Mouse (Mus musculus) neural tube, embryonic 15.5 days (tissue): Measurements from ENCODE around the gene Slc4a10. TPM values are rescaled to one million over a fixed set of nuclear protein-coding genes. Genes with fewer than 3 reads are reported as not detected.

ENCODE experiments used
- ATAC-seq: fragments of 200-750 bp; cut with Nextera tagmentation; 2 replicates; pipeline ENCODE4 v1.8.0; 2017; ENCODE audit warnings: mild to moderate bottlenecking, moderate TSS enrichment, moderate library complexity; ENCODE audit not compliant: low FRiP score
- H3K27ac ChIP-seq: fragments of 300-500 bp; sonication (generic); replicated peaks from 2 replicates; pipeline ENCODE4 v1.5.1; 2015; ENCODE audit warnings: mild to moderate bottlenecking, inconsistent platforms
- H3K27me3 ChIP-seq: fragments of 300-500 bp; sonication (generic); replicated peaks from 2 replicates; pipeline ENCODE4 v1.6.1; 2015; ENCODE audit warnings: inconsistent platforms
- H3K36me3 ChIP-seq: fragments of 300-500 bp; sonication (generic); 2 replicates; pipeline ENCODE4 v1.6.1; 2015; ENCODE audit warnings: inconsistent platforms
- H3K4me1 ChIP-seq: fragments of 300-500 bp; sonication (generic); 2 replicates; pipeline ENCODE4 v1.6.1; 2015; ENCODE audit warnings: inconsistent platforms
- H3K4me2 ChIP-seq: fragments of 300-500 bp; sonication (generic); 2 replicates; pipeline ENCODE4 v1.6.1; 2015; ENCODE audit warnings: inconsistent platforms, mild to moderate bottlenecking, moderate library complexity
- H3K4me3 ChIP-seq: fragments of 300-500 bp; sonication (generic); replicated peaks from 2 replicates; pipeline ENCODE4 v1.5.1; 2015; ENCODE audit warnings: mild to moderate bottlenecking, inconsistent platforms
- H3K9ac ChIP-seq: fragments of 300-500 bp; sonication (generic); replicated peaks from 2 replicates; pipeline ENCODE4 v1.6.1; 2015; ENCODE audit warnings: mild to moderate bottlenecking, inconsistent platforms
- H3K9me3 ChIP-seq: fragments of 300-500 bp; sonication (generic); replicated peaks from 2 replicates; pipeline ENCODE4 v1.6.1; 2016; ENCODE audit warnings: inconsistent platforms
- WGBS: fragments of 180-500 bp; shearing (Covaris S2); methylation state at CpG from one replicate; pipeline ENCODE4 v1.1.7; 2015; ENCODE audit warnings: mixed read lengths; 5-methylcytosine and 5-hydroxymethylcytosine counted together
- polyA plus RNA-seq: library from polyadenylated mRNA; unstranded; fragments of >200 nt; fragmentation: Nextera tagmentation; extraction: Ambion mirVana; gene quantifications from 2 replicates; pipeline ENCODE4 v1.2.1, GENCODE M21; 2015

Gene Slc4a10
- polyA plus RNA-seq, 1 experiment from 2014 or later = 20.8 TPM

DNA sequence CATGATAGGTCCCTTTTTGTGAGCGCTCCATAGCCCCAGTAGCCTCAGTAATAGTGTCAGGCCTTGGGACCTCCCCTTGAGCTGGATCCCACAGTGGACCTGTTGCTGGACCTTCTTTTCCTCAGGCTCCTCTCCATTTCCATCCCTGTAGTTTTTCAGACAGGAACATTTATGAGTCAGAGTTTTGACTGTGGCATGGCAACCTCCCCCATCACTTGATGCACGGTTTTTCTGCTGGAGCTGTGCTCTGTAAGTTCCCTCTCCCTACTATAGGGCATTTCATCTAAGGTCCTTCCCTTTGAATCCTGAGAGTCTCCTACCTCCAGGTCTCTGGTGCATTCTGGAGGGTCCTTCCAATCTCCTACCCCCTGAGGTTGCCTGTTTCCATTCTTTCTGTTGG lies 83.7 kb downstream of the Slc4a10 start:
- Histone ChIP-seq H3K4me3 (no peak overlapping the region), H3K27ac (no peak overlapping the region), H3K27me3 (no peaks in the 10 kb centered on the region), H3K36me3 (no peaks in the 10 kb centered on the region), H3K4me2 (no peak overlapping the region), H3K9ac (no peak overlapping the region), H3K9me3 (no peaks in the 10 kb centered on the region), H3K4me1 (no peaks in the 10 kb centered on the region)
- WGBS = 91% methylated on average over 2 of the region's 2 CpGs
- no peak for ATAC-seq

- Histone ChIP-seq H3K4me3 (no peak overlapping the region), H3K27ac (no peak overlapping the region), H3K36me3 (no peaks in the 10 kb centered on the region), H3K9ac (no peak overlapping the region), H3K4me1 (no peaks in the 10 kb centered on the region), H3K4me2 (no peak overlapping the region), H3K9me3 (no peaks in the 10 kb centered on the region), H3K27me3 (no peaks in the 10 kb centered on the region)
- WGBS = 24% methylated on average over 8 of the region's 8 CpGs
- no peak for ATAC-seq
Observed at GRCm38 (mm10) chr2:62134911-62135310, 88.6 kb downstream of the Slc4a10 start.

DNA sequence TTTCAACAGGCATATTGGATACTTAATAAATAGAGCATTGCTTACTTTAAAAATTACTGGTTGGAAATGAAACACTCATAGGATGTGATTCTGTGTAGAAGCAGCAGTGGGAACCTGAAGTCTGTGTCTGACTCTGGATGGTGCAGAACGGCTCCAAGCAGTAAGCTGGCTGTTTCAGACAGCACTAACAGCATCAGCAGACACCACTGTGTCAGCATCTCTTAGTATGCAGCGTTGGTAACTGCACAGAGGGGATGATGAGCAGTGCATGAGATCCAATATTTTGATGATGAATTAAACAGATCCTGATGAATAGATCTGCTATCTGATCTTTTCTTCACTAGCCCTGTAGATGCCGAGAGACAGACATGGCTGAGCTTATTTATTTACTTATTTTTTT lies 101.4 kb downstream of the Slc4a10 start:
- H3K9ac ChIP-seq = no peak overlapping the region
- WGBS = 61% methylated on average over 3 of the region's 3 CpGs
- H3K36me3 ChIP-seq = no peaks in the 10 kb centered on the region
- peak; percentile 55; the same call in 1 of the 2 replicates for ATAC-seq
- H3K4me3 ChIP-seq = no peak overlapping the region
- no peak overlapping the region for H3K4me2 ChIP-seq
- H3K4me1 ChIP-seq = no peaks in the 10 kb centered on the region
- no peaks in the 10 kb centered on the region for H3K27me3 ChIP-seq
- H3K9me3 ChIP-seq = no peaks in the 10 kb centered on the region
- no peak overlapping the region for H3K27ac ChIP-seq

DNA sequence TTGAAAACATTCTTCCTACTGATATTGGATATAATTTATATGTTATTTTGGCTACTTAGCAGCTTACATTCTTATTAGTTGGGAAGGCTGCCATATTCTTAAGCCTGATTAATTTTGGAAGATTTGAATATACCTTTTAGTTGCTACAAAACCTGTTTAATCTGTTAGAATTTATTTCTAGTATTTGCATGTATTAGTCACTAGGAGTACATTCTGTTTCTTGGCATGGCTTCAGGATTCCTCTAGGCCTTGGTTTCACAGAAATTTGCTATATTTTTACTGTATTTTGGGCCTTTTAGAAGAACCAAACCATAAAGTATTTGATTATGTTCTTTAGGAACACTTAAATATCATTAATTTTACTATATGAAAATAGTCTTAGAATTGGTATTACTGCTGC lies 103.2 kb downstream of the Slc4a10 start:
- no peak overlapping the region for H3K4me3 ChIP-seq
- H3K9me3 ChIP-seq = no peaks in the 10 kb centered on the region
- no peak for ATAC-seq
- no peaks in the 10 kb centered on the region for H3K4me1 ChIP-seq
- H3K36me3 ChIP-seq = no peaks in the 10 kb centered on the region
- no peak overlapping the region for H3K4me2 ChIP-seq
- no peak overlapping the region for H3K27ac ChIP-seq
- H3K27me3 ChIP-seq = no peaks in the 10 kb centered on the region
- H3K9ac ChIP-seq = no peak overlapping the region

- H3K27me3 ChIP-seq = no peaks in the 10 kb centered on the region
- H3K4me3 ChIP-seq = no peak overlapping the region
- no peak overlapping the region for H3K27ac ChIP-seq
- H3K9me3 ChIP-seq = no peaks in the 10 kb centered on the region
- no peaks in the 10 kb centered on the region for H3K36me3 ChIP-seq
- H3K4me1 ChIP-seq = no peaks in the 10 kb centered on the region
- WGBS = 88% methylated on average over 1 of the region's 1 CpGs
- no peak overlapping the region for H3K4me2 ChIP-seq
- no peak for ATAC-seq
- no peak overlapping the region for H3K9ac ChIP-seq
Observed at GRCm38 (mm10) chr2:62150830-62151229, 104.6 kb downstream of the Slc4a10 start.

- Histone ChIP-seq H3K9me3 (no peaks in the 10 kb centered on the region), H3K36me3 (no peaks in the 10 kb centered on the region), H3K27me3 (no peaks in the 10 kb centered on the region), H3K27ac (no peak overlapping the region), H3K9ac (no peak overlapping the region), H3K4me2 (no peak overlapping the region), H3K4me1 (no peaks in the 10 kb centered on the region), H3K4me3 (no peak overlapping the region)
- no peak for ATAC-seq
Observed at GRCm38 (mm10) chr2:62210109-62210508, 163.8 kb downstream of the Slc4a10 start.

GRCm38 (mm10) chr2:62211106-62211505 lies 164.8 kb downstream of the Slc4a10 start:
- H3K9ac ChIP-seq = no peak overlapping the region
- no peak overlapping the region for H3K4me3 ChIP-seq

GRCm38 (mm10) chr2:62227563-62227962 lies 181.3 kb downstream of the Slc4a10 start:
- H3K4me2 ChIP-seq = no peak overlapping the region
- H3K9ac ChIP-seq = no peak overlapping the region
- H3K4me1 ChIP-seq = no peaks in the 10 kb centered on the region
- H3K9me3 ChIP-seq = no peaks in the 10 kb centered on the region
- ATAC-seq = no peak
- no peaks in the 10 kb centered on the region for H3K36me3 ChIP-seq
- no peak overlapping the region for H3K27ac ChIP-seq
- H3K4me3 ChIP-seq = no peak overlapping the region
- no peaks in the 10 kb centered on the region for H3K27me3 ChIP-seq

More at GRCm38 (mm10) chr2:62211106-62211505, 164.8 kb downstream of the Slc4a10 start:
- H3K9me3 ChIP-seq = no peaks in the 10 kb centered on the region
- ATAC-seq = no peak
- H3K4me1 ChIP-seq = no peaks in the 10 kb centered on the region
- no peak overlapping the region for H3K4me2 ChIP-seq
- WGBS = 86% methylated on average over 5 of the region's 5 CpGs
- no peak overlapping the region for H3K27ac ChIP-seq
- H3K27me3 ChIP-seq = no peaks in the 10 kb centered on the region
- no peaks in the 10 kb centered on the region for H3K36me3 ChIP-seq

GRCm38 (mm10) chr2:62231271-62231670 lies 185.0 kb downstream of the Slc4a10 start:
- Histone ChIP-seq H3K27ac (no peak overlapping the region), H3K27me3 (no peaks in the 10 kb centered on the region), H3K36me3 (no peaks in the 10 kb centered on the region), H3K9me3 (no peaks in the 10 kb centered on the region), H3K9ac (no peak overlapping the region), H3K4me1 (no peaks in the 10 kb centered on the region), H3K4me2 (no peak overlapping the region), H3K4me3 (no peak overlapping the region)
- ATAC-seq = no peak
- WGBS = 88% methylated on average over 2 of the region's 2 CpGs

- Histone ChIP-seq H3K36me3 (no peaks in the 10 kb centered on the region), H3K4me2 (no peak overlapping the region), H3K9ac (no peak overlapping the region), H3K9me3 (no peaks in the 10 kb centered on the region), H3K27ac (no peak overlapping the region), H3K4me3 (no peak overlapping the region), H3K27me3 (no peaks in the 10 kb centered on the region), H3K4me1 (no peaks in the 10 kb centered on the region)
- no peak for ATAC-seq
- 35% methylated on average over 4 of the region's 4 CpGs for WGBS
Observed at GRCm38 (mm10) chr2:62244167-62244566, 197.9 kb downstream of the Slc4a10 start.

DNA sequence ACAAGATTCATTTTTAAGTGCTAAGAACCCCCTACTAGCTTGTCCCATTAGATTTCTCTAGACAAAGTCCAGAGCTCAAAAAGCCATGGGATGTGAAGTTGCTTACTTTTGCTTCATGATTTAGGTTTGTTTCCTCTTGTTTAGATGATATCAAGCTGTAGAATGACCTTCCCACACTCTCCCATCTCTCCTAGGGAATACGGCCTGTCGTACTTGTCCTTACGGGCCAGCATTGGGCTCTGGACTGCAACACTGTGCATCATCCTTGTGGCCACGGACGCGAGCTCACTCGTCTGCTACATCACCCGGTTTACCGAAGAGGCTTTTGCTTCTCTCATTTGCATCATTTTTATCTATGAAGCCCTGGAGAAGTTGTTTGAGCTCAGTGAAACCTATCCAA lies 222.2 kb downstream of the Slc4a10 start:
- Histone ChIP-seq H3K9ac (no peak overlapping the region), H3K27me3 (no peaks in the 10 kb centered on the region), H3K4me3 (no peak overlapping the region), H3K9me3 (no peaks in the 10 kb centered on the region), H3K4me1 (no peaks in the 10 kb centered on the region), H3K4me2 (no peak overlapping the region), H3K27ac (no peak overlapping the region), H3K36me3 (no peaks in the 10 kb centered on the region)
- 96% methylated on average over 9 of the region's 9 CpGs for WGBS
- ATAC-seq = no peak

GRCm38 (mm10) chr2:62271840-62272239 lies 225.6 kb downstream of the Slc4a10 start:
- no peaks in the 10 kb centered on the region for H3K4me1 ChIP-seq
- no peak overlapping the region for H3K9ac ChIP-seq
- no peaks in the 10 kb centered on the region for H3K27me3 ChIP-seq
- H3K27ac ChIP-seq = no peak overlapping the region
- H3K4me3 ChIP-seq = no peak overlapping the region
- H3K9me3 ChIP-seq = no peaks in the 10 kb centered on the region
- no peaks in the 10 kb centered on the region for H3K36me3 ChIP-seq
- ATAC-seq = no peak
- H3K4me2 ChIP-seq = no peak overlapping the region
- 65% methylated on average over 4 of the region's 4 CpGs for WGBS

DNA sequence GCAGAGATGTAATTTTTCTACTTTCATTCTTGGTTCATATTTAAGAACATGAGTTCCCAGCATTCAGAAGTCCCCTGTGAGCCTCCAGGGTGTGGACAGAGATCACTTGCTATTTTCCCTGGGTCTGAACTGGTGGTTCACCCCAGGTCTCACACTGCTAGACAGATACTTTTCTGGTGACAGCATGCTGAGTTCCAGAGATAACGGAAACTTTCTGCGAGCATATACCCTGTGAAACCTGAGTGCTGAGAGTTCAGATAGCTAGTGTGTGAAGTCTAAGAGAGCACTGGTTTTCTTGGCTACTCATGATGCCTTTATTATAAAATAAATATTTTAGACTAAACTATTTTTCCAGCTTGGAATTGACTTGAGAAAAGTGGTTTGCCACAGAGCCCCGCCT lies 232.5 kb downstream of the Slc4a10 start:
- no peak for ATAC-seq
- H3K36me3 ChIP-seq = no peaks in the 10 kb centered on the region
- WGBS = 82% methylated on average over 3 of the region's 3 CpGs

More for the DNA sequence above, 232.5 kb downstream of the Slc4a10 start:
- Histone ChIP-seq H3K4me1 (no peaks in the 10 kb centered on the region), H3K9me3 (no peaks in the 10 kb centered on the region), H3K27me3 (no peaks in the 10 kb centered on the region), H3K9ac (no peak overlapping the region), H3K4me2 (no peak overlapping the region), H3K4me3 (no peak overlapping the region), H3K27ac (no peak overlapping the region)
